Mouse (Mus musculus) C2C12 (cell line): ENCODE data around the gene Nfia. TPM values are rescaled to one million over a fixed set of nuclear protein-coding genes. Genes with fewer than 3 reads are reported as not detected.

ENCODE experiments used
- H3K27me3 ChIP-seq: one replicate; pipeline ENCODE4 v1.6.1; 2011; ENCODE audit not compliant: control insufficient read depth, insufficient read depth, insufficient read length
- H3K36me3 ChIP-seq: one replicate; pipeline ENCODE4 v1.6.1; 2011; ENCODE audit not compliant: control insufficient read depth, insufficient read depth
- H3K4me3 ChIP-seq: one replicate; pipeline ENCODE4 v1.5.1; 2011; ENCODE audit warnings: mild to moderate bottlenecking, control low read depth; ENCODE audit not compliant: poor library complexity, insufficient read depth, severe bottlenecking
- H3K79me2 ChIP-seq: one replicate; pipeline ENCODE4 v1.6.1; 2011; ENCODE audit not compliant: control insufficient read depth, insufficient read depth
- H3K79me3 ChIP-seq: one replicate; pipeline ENCODE4 v1.6.1; 2011; ENCODE audit warnings: low read depth, control low read depth
- H3ac ChIP-seq: one replicate; pipeline ENCODE3; 2011; ENCODE audit warnings: low read depth; ENCODE audit not compliant: control insufficient read depth, insufficient read length
- CEBPB ChIP-seq: IDR thresholded peaks from one replicate; pipeline ENCODE4 v1.6.1; 2011; ENCODE audit warnings: low read depth, mild to moderate bottlenecking, control low read depth, moderate library complexity
- CTCF ChIP-seq: IDR thresholded peaks from one replicate; pipeline ENCODE4 v1.5.1; 2011; ENCODE audit not compliant: control insufficient read depth, insufficient read depth, insufficient read length
- FOSL1 ChIP-seq: IDR thresholded peaks from one replicate; pipeline ENCODE4 v1.8.0; 2011; ENCODE audit warnings: mild to moderate bottlenecking, low read length; ENCODE audit not compliant: poor library complexity, insufficient read depth, severe bottlenecking
- MAX ChIP-seq: IDR thresholded peaks from one replicate; pipeline ENCODE4 v1.6.1; 2011; ENCODE audit warnings: mild to moderate bottlenecking, control low read depth
- MYOD1 ChIP-seq: IDR thresholded peaks from one replicate; pipeline ENCODE4 v1.6.1; 2011; ENCODE audit warnings: low read depth; ENCODE audit not compliant: control insufficient read depth, insufficient read length
- MYOG ChIP-seq: IDR thresholded peaks from one replicate; pipeline ENCODE4 v1.6.1; 2011; ENCODE audit not compliant: control insufficient read depth, insufficient read length; ENCODE audit errors: extremely low read depth
- USF1 ChIP-seq: IDR thresholded peaks from one replicate; pipeline ENCODE4 v1.6.1; 2011; ENCODE audit warnings: low read depth, mild to moderate bottlenecking, control low read depth, moderate library complexity
- polyA plus RNA-seq: library from polyadenylated mRNA; unstranded; fragments of >200 nt; fragmentation: generic; extraction: Trizol; gene quantifications from one replicate; pipeline ENCODE4 v1.2.1, GENCODE M21; 2012; ENCODE audit warnings: missing spikeins

Nfia gene
- polyA plus RNA-seq, 1 experiment = 0.33 TPM

GRCm38 (mm10) chr4:98104911-98105702 lies 332.6 kb downstream of the Nfia start:
- TF ChIP-seq CEBPB (no peak), USF1 (no peak), MYOG (no peak), CTCF (no peak), FOSL1 (no peak), MYOD1 (no peak), MAX (no peak)
- Histone ChIP-seq H3K4me3 (no peak overlapping the region), H3K79me2 (no peaks in the 10 kb centered on the region), H3K79me3 (no peaks in the 10 kb centered on the region), H3ac (no peak overlapping the region), H3K27me3 (no peaks in the 10 kb centered on the region), H3K36me3 (no peaks in the 10 kb centered on the region)

DNA sequence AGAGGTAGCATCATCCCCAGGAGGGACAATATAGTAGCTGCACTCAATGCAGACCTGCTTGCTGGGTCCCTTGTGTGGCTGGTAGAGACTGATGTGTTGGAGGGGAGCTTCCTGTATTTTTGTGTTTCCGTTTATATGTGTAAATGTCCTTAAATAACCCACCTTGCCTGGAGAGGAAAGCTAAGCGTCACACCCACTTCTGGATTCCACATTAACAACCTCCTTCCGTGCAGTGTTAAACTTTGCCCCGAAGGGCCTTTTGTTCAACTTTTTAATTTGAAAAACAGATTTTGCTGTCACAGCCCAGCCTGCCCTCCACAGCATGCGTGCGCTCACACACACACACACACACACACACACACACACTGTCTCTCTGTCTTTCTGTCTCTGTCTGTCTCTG lies 333.4 kb downstream of the Nfia start:
- Histone ChIP-seq H3K36me3 (no peaks in the 10 kb centered on the region), H3K4me3 (no peak overlapping the region), H3ac (no peak overlapping the region), H3K79me2 (no peaks in the 10 kb centered on the region), H3K79me3 (no peaks in the 10 kb centered on the region), H3K27me3 (no peaks in the 10 kb centered on the region)
- TF ChIP-seq FOSL1 (no peak), MYOD1 (no peak), USF1 (no peak)

GRCm38 (mm10) chr4:98106445-98107092 lies 334.0 kb downstream of the Nfia start:
- Histone ChIP-seq H3ac (no peak overlapping the region), H3K79me2 (no peaks in the 10 kb centered on the region), H3K79me3 (no peaks in the 10 kb centered on the region), H3K27me3 (no peaks in the 10 kb centered on the region), H3K4me3 (no peak overlapping the region), H3K36me3 (no peaks in the 10 kb centered on the region)
- TF ChIP-seq MAX (no peak), USF1 (no peak), CEBPB (no peak), FOSL1 (no peak), CTCF (no peak), MYOD1 (no peak), MYOG (no peak)

DNA sequence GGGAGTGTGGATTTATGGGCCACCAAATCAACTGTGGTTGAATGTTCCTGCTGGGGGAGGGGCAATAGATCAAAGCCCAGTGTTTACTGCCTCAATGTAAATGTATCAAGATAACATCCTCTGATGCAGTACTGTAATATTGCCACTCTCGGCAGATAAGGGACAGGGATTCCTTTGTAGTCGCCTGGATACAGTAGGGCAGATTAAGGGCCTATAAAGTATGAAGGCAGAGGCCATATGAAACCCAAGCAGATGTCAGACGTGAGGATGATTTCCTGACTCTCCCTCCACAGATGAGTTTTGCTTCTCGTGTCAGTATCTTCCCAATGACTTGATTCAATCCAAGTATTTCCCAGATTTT lies 334.5 kb downstream of the Nfia start:
- Histone ChIP-seq H3K79me2 (no peaks in the 10 kb centered on the region), H3K4me3 (no peak overlapping the region), H3K36me3 (no peaks in the 10 kb centered on the region), H3K79me3 (no peaks in the 10 kb centered on the region), H3ac (no peak overlapping the region), H3K27me3 (no peaks in the 10 kb centered on the region)
- TF ChIP-seq USF1 (no peak), MYOG (no peak), CEBPB (no peak), MAX (no peak), CTCF (no peak), MYOD1 (no peak), FOSL1 (no peak)

GRCm38 (mm10) chr4:98107936-98108675 lies 335.6 kb downstream of the Nfia start:
- no peak overlapping the region for H3K4me3 ChIP-seq

More at GRCm38 (mm10) chr4:98107936-98108675, 335.6 kb downstream of the Nfia start:
- Histone ChIP-seq H3ac (no peak overlapping the region), H3K79me3 (no peaks in the 10 kb centered on the region), H3K36me3 (no peaks in the 10 kb centered on the region), H3K27me3 (no peaks in the 10 kb centered on the region), H3K79me2 (no peaks in the 10 kb centered on the region)
- no peak for TF ChIP-seq MYOG
- TF ChIP-seq USF1 = no peak
- TF ChIP-seq MAX = no peak
- TF ChIP-seq CEBPB = no peak
- TF ChIP-seq CTCF = no peak
- TF ChIP-seq MYOD1 = no peak
- no peak for TF ChIP-seq FOSL1
